Mouse (Mus musculus) ES-E14 (cell line): Measurements from ENCODE around the gene Ift22. TPM values are rescaled to one million over a fixed set of nuclear protein-coding genes. Genes with fewer than 3 reads are reported as not detected.
A peak's percentile ranks its signal among the peaks of the same experiment; 100 is the strongest.

Experiments
- DNase-seq: peaks from one replicate; pipeline ENCODE4 v3.0.0-alpha.2; 2013; ENCODE audit warnings: low read depth, low spot score
- H3K27ac ChIP-seq: 2 replicates; pipeline ENCODE4 v1.5.1; 2012; ENCODE audit warnings: low read depth, mild to moderate bottlenecking, low read length, moderate library complexity, mixed read lengths; ENCODE audit not compliant: poor library complexity, insufficient read depth, severe bottlenecking
- H3K36me3 ChIP-seq: 2 replicates; pipeline ENCODE4 v1.6.1; 2012; ENCODE audit warnings: mild to moderate bottlenecking, low read length, moderate library complexity, mixed read lengths; ENCODE audit not compliant: control insufficient read depth, poor library complexity, insufficient read depth, severe bottlenecking
- H3K4me1 ChIP-seq, 2 experiments: fragments of 150-350 bp in 1 of 2; sonication (generic) in 1 of 2; 2 replicates each; pipeline ENCODE4 v1.6.1; 2012; ENCODE audit warnings: low read length in 2 of 2, mild to moderate bottlenecking in 1 of 2, mixed read lengths in 1 of 2; ENCODE audit not compliant: control insufficient read depth in 2 of 2, insufficient read depth in 2 of 2, poor library complexity in 1 of 2
- H3K4me3 ChIP-seq, 2 experiments: fragments of 150-350 bp in 1 of 2; sonication (generic) in 1 of 2; 2 replicates each; pipeline ENCODE4 v1.5.1; 2012; ENCODE audit warnings: low read length in 2 of 2, low read depth in 1 of 2, mild to moderate bottlenecking in 1 of 2, mixed read lengths in 1 of 2; ENCODE audit not compliant: insufficient read depth in 1 of 2, poor library complexity in 1 of 2, severe bottlenecking in 1 of 2
- H3K9ac ChIP-seq: 2 replicates; pipeline ENCODE4 v1.6.1; 2012; ENCODE audit warnings: low read depth, mild to moderate bottlenecking, low read length, mixed read lengths; ENCODE audit not compliant: poor library complexity, insufficient read depth, severe bottlenecking
- H3K9me3 ChIP-seq: fragments of 150-350 bp; sonication (generic); 2 replicates; pipeline ENCODE4 v1.6.1; 2012; ENCODE audit warnings: low read depth, mild to moderate bottlenecking, low read length; ENCODE audit not compliant: control insufficient read depth, insufficient read depth
- CHD2 ChIP-seq: IDR thresholded peaks from 2 replicates; pipeline ENCODE4 v1.6.1; 2014; ENCODE audit warnings: mild to moderate bottlenecking, low read depth, low read length, inconsistent platforms
- HCFC1 ChIP-seq: IDR thresholded peaks from 2 replicates; pipeline ENCODE4 v1.6.1; 2012; ENCODE audit warnings: low read length, inconsistent platforms, borderline replicate concordance; ENCODE audit not compliant: insufficient read depth
- MAFK ChIP-seq: IDR thresholded peaks from 2 replicates; pipeline ENCODE4 v1.6.1; 2014; ENCODE audit warnings: mild to moderate bottlenecking, low read depth, low read length, inconsistent platforms; ENCODE audit not compliant: insufficient read depth
- ZC3H11A ChIP-seq: IDR thresholded peaks from 2 replicates; pipeline ENCODE4 v1.6.1; 2012; ENCODE audit warnings: low read depth, mild to moderate bottlenecking, inconsistent platforms, low read length, borderline replicate concordance
- ZNF384 ChIP-seq: IDR thresholded peaks from 2 replicates; pipeline ENCODE4 v1.6.1; 2012; ENCODE audit warnings: low read depth, low read length, inconsistent platforms
- in situ Hi-C, 2 experiments: fragments of 600-800 bp; cut with MboI; formaldehyde crosslinking; loops; one replicate each; pipeline ENCODE4 v1.15.1; 2025; ENCODE audit warnings: low sequenced_read_pairs in 2 of 2, inconsistent platforms in 1 of 2; ENCODE audit not compliant: unreplicated experiment in 2 of 2
- total RNA-seq: library from RNA; depleted of rRNA; stranded (reverse); fragments of 300-350 nt; gene quantifications from 2 replicates; pipeline ENCODE4 v1.2.3, GENCODE M21; 2012; rRNA removed

The Ift22 gene
- 15.9 and 18.3 TPM in 2 replicates for total RNA-seq

GRCm38 (mm10) chr5:136907991-136908857, at the start of gene Ift22:
Gene Ift22, plus strand, starts transcription at chr5:136908150.
- H3K4me1 ChIP-seq = 0 out of 4 replicates have a peak, but pooled peaks cover 0 to 2% of the 10 kb centered on the region in 2 experiments
- no peak for TF ChIP-seq ZC3H11A
- peak; percentile 57; the same call in 1 of the 2 replicates for TF ChIP-seq CHD2
- no peak for TF ChIP-seq MAFK
- peak; percentile 79; the same call in 1 of the 2 replicates for TF ChIP-seq HCFC1
- no peak for TF ChIP-seq ZNF384
- H3K36me3 ChIP-seq = peaks cover 4% of the 10 kb centered on the region
- peak within 1 kb of the TSS; percentile 66 to 83 for H3K4me3 ChIP-seq
- peak; percentile 82 for DNase-seq
- peak within 1 kb of the TSS; percentile 78 for H3K9ac ChIP-seq
- H3K9me3 ChIP-seq = no peaks in the 10 kb centered on the region
- in situ Hi-C loops = no loop called here
- no peak within 1 kb of the TSS for H3K27ac ChIP-seq

GRCm38 (mm10) chr5:136861191-136861940, 46.6 kb upstream of the Ift22 start:
- H3K4me1 ChIP-seq = peaks cover 0 to 9% of the 10 kb centered on the region in 2 experiments; a peak in 2 of 4 replicates
- no peaks in the 10 kb centered on the region for H3K36me3 ChIP-seq
- H3K27ac ChIP-seq = no peak overlapping the region
- no peak for TF ChIP-seq ZC3H11A
- no peak for TF ChIP-seq HCFC1
- H3K9me3 ChIP-seq = no peaks in the 10 kb centered on the region
- in situ Hi-C loops = no loop called here
- no peak overlapping the region for H3K9ac ChIP-seq
- no peak for DNase-seq
- no peak overlapping the region for H3K4me3 ChIP-seq

GRCm38 (mm10) chr5:136862806-136863205, 45.1 kb upstream of the Ift22 start:
- no peaks in the 10 kb centered on the region for H3K9me3 ChIP-seq
- H3K9ac ChIP-seq = no peak overlapping the region
- H3K36me3 ChIP-seq = no peaks in the 10 kb centered on the region
- in situ Hi-C loops = no loop called here
- DNase-seq = no peak
- TF ChIP-seq CHD2 = no peak
- TF ChIP-seq ZC3H11A = no peak
- TF ChIP-seq ZNF384 = no peak
- no peak for TF ChIP-seq MAFK
- no peak for TF ChIP-seq HCFC1
- no peak overlapping the region for H3K27ac ChIP-seq
- H3K4me1 ChIP-seq = peaks cover 0 to 9% of the 10 kb centered on the region in 2 experiments; a peak in 2 of 4 replicates
- no peak overlapping the region for H3K4me3 ChIP-seq

DNA sequence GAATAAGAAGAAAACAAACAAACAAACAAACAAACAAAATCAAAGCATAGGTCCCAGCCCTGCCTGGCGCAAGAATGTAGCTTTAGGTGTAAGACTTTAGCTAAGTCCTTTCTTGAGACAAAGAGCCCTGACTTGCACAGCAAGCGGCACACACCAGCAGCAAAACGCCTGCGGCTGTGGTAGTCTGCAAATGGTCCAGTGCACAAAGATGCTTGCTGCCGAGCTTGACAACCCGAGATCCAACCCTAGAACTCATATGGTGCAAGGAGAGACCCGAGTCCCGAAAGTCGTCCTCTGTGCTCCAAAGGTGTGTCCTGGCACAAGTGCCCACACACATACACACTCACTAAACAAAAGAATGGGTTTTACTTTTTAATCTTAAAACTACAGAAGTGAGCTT, 44.7 kb upstream of the Ift22 start:
- TF ChIP-seq ZC3H11A = no peak
- TF ChIP-seq HCFC1 = no peak
- no peak for TF ChIP-seq CHD2
- TF ChIP-seq ZNF384 = no peak
- no peak for TF ChIP-seq MAFK
- Histone ChIP-seq H3K36me3 (no peaks in the 10 kb centered on the region), H3K4me3 (no peak overlapping the region), H3K27ac (no peak overlapping the region), H3K4me1 (peaks cover 0 to 9% of the 10 kb centered on the region in 2 experiments; a peak in 2 of 4 replicates), H3K9ac (no peak overlapping the region), H3K9me3 (no peaks in the 10 kb centered on the region)
- no peak for DNase-seq
- in situ Hi-C loops = no loop called here
